Mouse (Mus musculus): Measurements from ENCODE around the gene Wfdc6b. TPM values are rescaled to one million over a fixed set of nuclear protein-coding genes. Genes with fewer than 3 reads are reported as not detected.
A peak's percentile ranks its signal among the peaks of the same experiment; 100 is the strongest.

Gene Wfdc6b
- polyA plus RNA-seq, 1 experiment from 2014 or later = not detected

- WGBS = 81% methylated on average over 5 of the region's 5 CpGs
- H3K4me1 ChIP-seq (replicated peaks; ENCODE audit: insufficient read depth, low read length) = no peaks in the 10 kb centered on the region
- H3K36me3 ChIP-seq (ENCODE audit: insufficient read depth, low read length) = no peaks in the 10 kb centered on the region
- TF ChIP-seq CTCF (IDR thresholded peaks at IDR 0.05; ENCODE audit: low read depth) = no peak
- H3K4me3 ChIP-seq (replicated peaks; ENCODE audit: low read depth, low read length) = no peak overlapping the region
- no peak overlapping the region for H3K27ac ChIP-seq
- H3K9me3 ChIP-seq (replicated peaks; ENCODE audit: low read length) = no peaks in the 10 kb centered on the region
- H3K4me2 ChIP-seq (ENCODE audit: low read length) = no peak overlapping the region
- no peak overlapping the region for H3K9ac ChIP-seq (ENCODE audit: low read depth, low read length)
- ATAC-seq (replicated peaks; ENCODE audit: low FRiP score, low read depth) = no peak
- no peaks in the 10 kb centered on the region for H3K27me3 ChIP-seq (ENCODE audit: insufficient read depth, low read length)
- DNase-seq (ENCODE audit: low spot score) = no peak
These were observed 5.7 kb downstream of the Wfdc6b start for GRCm38 (mm10) chr2:164619050-164619449.

- Histone ChIP-seq H3K9me3 (replicated peaks; ENCODE audit: low read length) (no peaks in the 10 kb centered on the region), H3K4me3 (replicated peaks; ENCODE audit: low read depth, low read length) (no peak overlapping the region), H3K27me3 (ENCODE audit: insufficient read depth, low read length) (no peaks in the 10 kb centered on the region), H3K4me1 (replicated peaks; ENCODE audit: insufficient read depth, low read length) (no peaks in the 10 kb centered on the region), H3K4me2 (ENCODE audit: low read length) (no peak overlapping the region), H3K9ac (ENCODE audit: low read depth, low read length) (no peak overlapping the region), H3K36me3 (ENCODE audit: insufficient read depth, low read length) (no peaks in the 10 kb centered on the region), H3K27ac (no peak overlapping the region)
- TF ChIP-seq CTCF (IDR thresholded peaks at IDR 0.05; ENCODE audit: low read depth) = peak; percentile 32; the same call in 1 of the 2 replicates
- 78% methylated on average over 4 of the region's 4 CpGs for WGBS
- DNase-seq (ENCODE audit: low spot score) (no peak), ATAC-seq (replicated peaks; ENCODE audit: low FRiP score, low read depth) (no peak)
These were observed 8.5 kb downstream of the Wfdc6b start for GRCm38 (mm10) chr2:164621775-164622174.

GRCm38 (mm10) chr2:164635266-164635665 is 21.9 kb downstream of the Wfdc6b start:
- Histone ChIP-seq H3K36me3 (ENCODE audit: insufficient read depth, low read length) (no peaks in the 10 kb centered on the region), H3K9me3 (replicated peaks; ENCODE audit: low read length) (no peaks in the 10 kb centered on the region), H3K27ac (no peak overlapping the region), H3K4me2 (ENCODE audit: low read length) (no peak overlapping the region), H3K27me3 (ENCODE audit: insufficient read depth, low read length) (no peaks in the 10 kb centered on the region), H3K4me1 (replicated peaks; ENCODE audit: insufficient read depth, low read length) (no peaks in the 10 kb centered on the region), H3K9ac (ENCODE audit: low read depth, low read length) (no peak overlapping the region), H3K4me3 (replicated peaks; ENCODE audit: low read depth, low read length) (no peak overlapping the region)
- DNase-seq (ENCODE audit: low spot score) (no peak), ATAC-seq (replicated peaks; ENCODE audit: low FRiP score, low read depth) (no peak)
- peak; percentile 48 for TF ChIP-seq CTCF (IDR thresholded peaks at IDR 0.05; ENCODE audit: low read depth)
- 75% methylated on average over 9 of the region's 9 CpGs for WGBS

GRCm38 (mm10) chr2:164638696-164639095 is 25.4 kb downstream of the Wfdc6b start, which contains the start of gene Wfdc16:
TSS of gene Wfdc16 (minus strand) at chr2:164638796.
- Histone ChIP-seq H3K9me3 (replicated peaks; ENCODE audit: low read length) (no peaks in the 10 kb centered on the region), H3K27ac (no peak within 1 kb of the TSS), H3K4me2 (ENCODE audit: low read length) (no peak within 1 kb of the TSS), H3K27me3 (ENCODE audit: insufficient read depth, low read length) (no peaks in the 10 kb centered on the region), H3K4me1 (replicated peaks; ENCODE audit: insufficient read depth, low read length) (no peaks in the 10 kb centered on the region), H3K4me3 (replicated peaks; ENCODE audit: low read depth, low read length) (no peak within 1 kb of the TSS), H3K36me3 (ENCODE audit: insufficient read depth, low read length) (no peaks in the 10 kb centered on the region), H3K9ac (ENCODE audit: low read depth, low read length) (no peak within 1 kb of the TSS)
- no peak for ATAC-seq (replicated peaks; ENCODE audit: low FRiP score, low read depth)
- no peak for DNase-seq (ENCODE audit: low spot score)
- WGBS = 69% methylated on average over 3 of the region's 3 CpGs
- TF ChIP-seq CTCF (IDR thresholded peaks at IDR 0.05; ENCODE audit: low read depth) = no peak

GRCm38 (mm10) chr2:164641129-164641528 is 27.8 kb downstream of the Wfdc6b start:
- Histone ChIP-seq H3K4me1 (replicated peaks; ENCODE audit: insufficient read depth, low read length) (no peaks in the 10 kb centered on the region), H3K4me3 (replicated peaks; ENCODE audit: low read depth, low read length) (no peak overlapping the region), H3K27ac (no peak overlapping the region), H3K9ac (ENCODE audit: low read depth, low read length) (no peak overlapping the region), H3K27me3 (ENCODE audit: insufficient read depth, low read length) (no peaks in the 10 kb centered on the region), H3K4me2 (ENCODE audit: low read length) (no peak overlapping the region), H3K9me3 (replicated peaks; ENCODE audit: low read length) (no peaks in the 10 kb centered on the region), H3K36me3 (ENCODE audit: insufficient read depth, low read length) (no peaks in the 10 kb centered on the region)
- no peak for TF ChIP-seq CTCF (IDR thresholded peaks at IDR 0.05; ENCODE audit: low read depth)
- DNase-seq (ENCODE audit: low spot score) (no peak), ATAC-seq (replicated peaks; ENCODE audit: low FRiP score, low read depth) (no peak)
- 55% methylated on average over 7 of the region's 7 CpGs for WGBS

- H3K27me3 ChIP-seq (ENCODE audit: insufficient read depth, low read length) = no peaks in the 10 kb centered on the region
- no peaks in the 10 kb centered on the region for H3K9me3 ChIP-seq (replicated peaks; ENCODE audit: low read length)
- no peaks in the 10 kb centered on the region for H3K36me3 ChIP-seq (ENCODE audit: insufficient read depth, low read length)
- TF ChIP-seq CTCF (IDR thresholded peaks at IDR 0.05; ENCODE audit: low read depth) = no peak
- no peak overlapping the region for H3K4me3 ChIP-seq (replicated peaks; ENCODE audit: low read depth, low read length)
- no peak overlapping the region for H3K27ac ChIP-seq
- H3K4me1 ChIP-seq (replicated peaks; ENCODE audit: insufficient read depth, low read length) = no peaks in the 10 kb centered on the region
- DNase-seq (ENCODE audit: low spot score) = no peak
- H3K9ac ChIP-seq (ENCODE audit: low read depth, low read length) = no peak overlapping the region
- 75% methylated on average over 13 of the region's 13 CpGs for WGBS
- ATAC-seq (replicated peaks; ENCODE audit: low FRiP score, low read depth) = no peak
- no peak overlapping the region for H3K4me2 ChIP-seq (ENCODE audit: low read length)
These were observed 28.8 kb downstream of the Wfdc6b start for GRCm38 (mm10) chr2:164641881-164642673.
